ENCODE assay signal across 8 mouse cellular contexts in the genomic region with DNA sequence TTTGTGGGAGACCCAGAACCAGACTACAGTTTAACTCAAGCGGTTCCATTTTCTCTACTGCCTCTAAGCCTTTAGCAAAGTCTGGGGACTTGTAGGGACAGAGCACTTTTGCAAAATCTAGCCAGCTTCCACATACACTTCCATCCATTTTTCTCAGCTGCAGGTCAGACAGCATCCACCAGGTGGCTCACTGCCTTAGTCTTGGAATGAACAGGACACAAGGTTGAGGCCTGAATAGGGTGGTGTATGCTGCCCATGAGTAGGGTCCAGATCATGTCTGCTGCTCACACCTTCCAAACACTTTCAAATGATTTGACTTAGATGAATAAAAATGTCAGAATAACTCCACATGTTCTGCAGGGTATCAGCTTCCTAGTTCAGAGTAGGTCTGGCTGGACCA. TPM values are rescaled to one million over a fixed set of nuclear protein-coding genes. Genes with fewer than 3 reads are reported as not detected.
DNase-seq lines count a peak whose midpoint lies in the region; ATAC-seq and TF ChIP-seq lines count a peak whose summit lies in the region.

No protein-coding gene starts in this region.

- H3K9ac ChIP-seq in forebrain, embryonic 15.5 days (replicated peaks), result no peak overlapping the region
- no peak overlapping the region for H3K9ac ChIP-seq in hindbrain, embryonic 14.5 days
- no peak overlapping the region for H3K9ac ChIP-seq in midbrain, embryonic 11.5 days (ENCODE audit: low read length)

- H3K4me2 ChIP-seq in forebrain, embryonic 15.5 days (replicated peaks), result no peak overlapping the region
- no peak overlapping the region for H3K4me2 ChIP-seq in hindbrain, embryonic 14.5 days (replicated peaks)
- H3K4me2 ChIP-seq in midbrain, embryonic 11.5 days, result no peak overlapping the region

- no peaks in the 10 kb centered on the region for H3K4me1 ChIP-seq in testis, adult 2 months (ENCODE audit: control insufficient read depth, insufficient read depth, low read length)
- H3K4me1 ChIP-seq in cerebellum, adult 2 months (ENCODE audit: control insufficient read depth, insufficient read depth, low read length), result no peaks in the 10 kb centered on the region
- H3K4me1 ChIP-seq in forebrain, embryonic 15.5 days, result no peaks in the 10 kb centered on the region
- H3K4me1 ChIP-seq in hindbrain, embryonic 14.5 days (replicated peaks; ENCODE audit: control insufficient read depth, insufficient read depth, low read length), result no peaks in the 10 kb centered on the region
- H3K4me1 ChIP-seq in limb, embryonic 10.5 days, result no peaks in the 10 kb centered on the region
- no peaks in the 10 kb centered on the region for H3K4me1 ChIP-seq in midbrain, embryonic 11.5 days (ENCODE audit: control insufficient read depth, insufficient read depth, low read length)

- WGBS in cerebellum, adult 2 months, result 27% methylated on average over 1 of the region's 1 CpGs
- WGBS in forebrain, embryonic 15.5 days, result 34% methylated on average over 1 of the region's 1 CpGs
- WGBS in hindbrain, embryonic 14.5 days, result 22% methylated on average over 1 of the region's 1 CpGs
- WGBS in limb, embryonic 10.5 days, result 19% methylated on average over 1 of the region's 1 CpGs
- 11% methylated on average over 1 of the region's 1 CpGs for WGBS in midbrain, embryonic 11.5 days

- no peak overlapping the region for H3K27ac ChIP-seq in testis, adult 2 months (ENCODE audit: control insufficient read depth, insufficient read depth, low read depth, low read length)
- H3K27ac ChIP-seq in cerebellum, adult 2 months (ENCODE audit: insufficient read depth, low read length), result no peak overlapping the region
- no peak overlapping the region for H3K27ac ChIP-seq in forebrain, embryonic 15.5 days (replicated peaks)
- H3K27ac ChIP-seq in hindbrain, embryonic 14.5 days, result no peak overlapping the region
- no peak overlapping the region for H3K27ac ChIP-seq in limb, embryonic 10.5 days
- no peak overlapping the region for H3K27ac ChIP-seq in midbrain, embryonic 11.5 days (ENCODE audit: low read depth, low read length)

- TF ChIP-seq CTCF in testis, adult 2 months (IDR thresholded peaks at IDR 0.05; ENCODE audit: control insufficient read depth, insufficient read depth, insufficient replicate concordance, low read depth, low read length), result peak; percentile 48; the same call in 1 of the 2 replicates
- TF ChIP-seq CTCF in cerebellum, adult 2 months (IDR thresholded peaks at IDR 0.05; ENCODE audit: borderline replicate concordance, insufficient read depth, low read depth, low read length), result peak; percentile 95

- H3K9me3 ChIP-seq in forebrain, embryonic 15.5 days, result no peaks in the 10 kb centered on the region
- no peaks in the 10 kb centered on the region for H3K9me3 ChIP-seq in hindbrain, embryonic 14.5 days (ENCODE audit: control insufficient read depth, low read length)
- H3K9me3 ChIP-seq in limb, embryonic 10.5 days (replicated peaks), result no peaks in the 10 kb centered on the region
- H3K9me3 ChIP-seq in midbrain, embryonic 11.5 days (ENCODE audit: control insufficient read depth, low read length), result no peaks in the 10 kb centered on the region

- H3K4me3 ChIP-seq in testis, adult 2 months (ENCODE audit: control insufficient read depth, low read depth, low read length), result no peak overlapping the region
- H3K4me3 ChIP-seq in cerebellum, adult 2 months (replicated peaks; ENCODE audit: insufficient read depth, low read depth, low read length), result no peak overlapping the region
- H3K4me3 ChIP-seq in forebrain, embryonic 15.5 days, result no peak overlapping the region
- no peak overlapping the region for H3K4me3 ChIP-seq in hindbrain, embryonic 14.5 days (replicated peaks; ENCODE audit: low read length)
- H3K4me3 ChIP-seq in limb, embryonic 10.5 days, result no peak overlapping the region
- no peak overlapping the region for H3K4me3 ChIP-seq in midbrain, embryonic 11.5 days (ENCODE audit: low read depth, low read length)

- DNase-seq in testis, postnatal 14 days (ENCODE audit: low spot score), result no peak
- peak in 1 of 2 experiments; percentile 75 for DNase-seq in cerebellum, adult 2 months
- DNase-seq in hindbrain, embryonic 14.5 days (ENCODE audit: low spot score), result peak; percentile 82
- peak; percentile 73 for DNase-seq in limb, embryonic 10.5 days (ENCODE audit: low spot score)
- peak; percentile 96 for DNase-seq in midbrain, embryonic 11.5 days (ENCODE audit: low spot score, missing footprints)
- peak; percentile 53 to 74 for DNase-seq in spleen, postnatal 10 days (ENCODE audit: low spot score in 2 of 2)

- no peak for TF ChIP-seq POLR2A in testis, adult 2 months (IDR thresholded peaks at IDR 0.05; ENCODE audit: control insufficient read depth, low read depth, low read length)
- no peak for TF ChIP-seq POLR2A in cerebellum, adult 2 months (IDR thresholded peaks at IDR 0.05; ENCODE audit: borderline replicate concordance, insufficient read depth, low read length)

- no peaks in the 10 kb centered on the region for H3K27me3 ChIP-seq in testis, adult 2 months (ENCODE audit: control insufficient read depth, insufficient read depth, low read length)
- H3K27me3 ChIP-seq in cerebellum, adult 2 months (ENCODE audit: control insufficient read depth, insufficient read depth, low read length), result no peaks in the 10 kb centered on the region
- no peaks in the 10 kb centered on the region for H3K27me3 ChIP-seq in forebrain, embryonic 15.5 days
- H3K27me3 ChIP-seq in hindbrain, embryonic 14.5 days (ENCODE audit: control insufficient read depth, insufficient read depth, low read length), result no peaks in the 10 kb centered on the region
- H3K27me3 ChIP-seq in limb, embryonic 10.5 days (ENCODE audit: low read depth, poor library complexity, severe bottlenecking), result no peaks in the 10 kb centered on the region
- H3K27me3 ChIP-seq in midbrain, embryonic 11.5 days (ENCODE audit: control insufficient read depth, insufficient read depth, low read length), result no peaks in the 10 kb centered on the region

- ATAC-seq in forebrain, embryonic 15.5 days (replicated peaks), result peak; percentile 70
- peak; percentile 79; the same call in 1 of the 2 replicates for ATAC-seq in hindbrain, embryonic 14.5 days (ENCODE audit: low FRiP score)
- peak; percentile 82 for ATAC-seq in midbrain, embryonic 11.5 days (ENCODE audit: low FRiP score)

- peaks cover 4% of the 10 kb centered on the region for H3K36me3 ChIP-seq in testis, adult 2 months (ENCODE audit: control insufficient read depth, insufficient read depth, low read length)
- H3K36me3 ChIP-seq in forebrain, embryonic 15.5 days, result peaks cover 16% of the 10 kb centered on the region
- peaks cover 15% of the 10 kb centered on the region for H3K36me3 ChIP-seq in hindbrain, embryonic 14.5 days (replicated peaks; ENCODE audit: control insufficient read depth, insufficient read depth)
- H3K36me3 ChIP-seq in limb, embryonic 10.5 days, result peaks cover 26% of the 10 kb centered on the region
- peaks cover 4% of the 10 kb centered on the region for H3K36me3 ChIP-seq in midbrain, embryonic 11.5 days (ENCODE audit: control insufficient read depth, insufficient read depth, low read length)

RNA-seq across cellular contexts. Expression of a gene that starts 11.9 kb away (rescaled TPM):
- 1.4 and 2.0 TPM in 2 replicates for polyA plus RNA-seq in testis, adult 2 months (2012; rRNA removed)
- polyA plus RNA-seq in cerebellum, adult 2 months (2012; rRNA removed), result 0.13 and 0.21 TPM in 2 replicates
- 0.24 and 0.47 TPM in 2 replicates for polyA plus RNA-seq in forebrain, embryonic 15.5 days (2015; fragmentation: Nextera tagmentation; extraction: Ambion mirVana)
- polyA plus RNA-seq in hindbrain, embryonic 14.5 days (2014; fragmentation: Nextera tagmentation; extraction: Ambion mirVana), result 0.21 and 0.33 TPM in 2 replicates
- 0.73 and 0.94 TPM in 2 replicates for polyA plus RNA-seq in limb, embryonic 10.5 days (2016; fragmentation: Nextera tagmentation; extraction: Ambion mirVana)
- polyA plus RNA-seq in midbrain, embryonic 11.5 days (2014; fragmentation: Nextera tagmentation; extraction: Ambion mirVana), result 0.19 and 0.59 TPM in 2 replicates

RNA-seq across cellular contexts. Expression of a gene that starts 12.4 kb away (rescaled TPM):
- 52.2 and 53.8 TPM in 2 replicates for polyA plus RNA-seq in testis, adult 2 months (2012; rRNA removed)
- polyA plus RNA-seq in cerebellum, adult 2 months (2012; rRNA removed), result 197 and 210 TPM in 2 replicates
- 165 and 167 TPM in 2 replicates for polyA plus RNA-seq in forebrain, embryonic 15.5 days (2015; fragmentation: Nextera tagmentation; extraction: Ambion mirVana)
- 135 and 144 TPM in 2 replicates for polyA plus RNA-seq in hindbrain, embryonic 14.5 days (2014; fragmentation: Nextera tagmentation; extraction: Ambion mirVana)
- polyA plus RNA-seq in limb, embryonic 10.5 days (2016; fragmentation: Nextera tagmentation; extraction: Ambion mirVana), result 180 and 181 TPM in 2 replicates
- 120 and 132 TPM in 2 replicates for polyA plus RNA-seq in midbrain, embryonic 11.5 days (2014; fragmentation: Nextera tagmentation; extraction: Ambion mirVana)

RNA-seq across cellular contexts. Expression of a gene that starts 15.6 kb away (rescaled TPM):
- 1,236 and 1,353 TPM in 2 replicates for polyA plus RNA-seq in testis, adult 2 months (2012; rRNA removed)
- polyA plus RNA-seq in cerebellum, adult 2 months (2012; rRNA removed), result 10.2 and 12.4 TPM in 2 replicates
- 9.5 and 12.7 TPM in 2 replicates for polyA plus RNA-seq in forebrain, embryonic 15.5 days (2015; fragmentation: Nextera tagmentation; extraction: Ambion mirVana)
- polyA plus RNA-seq in hindbrain, embryonic 14.5 days (2014; fragmentation: Nextera tagmentation; extraction: Ambion mirVana), result 12.5 and 15.2 TPM in 2 replicates
- polyA plus RNA-seq in limb, embryonic 10.5 days (2016; fragmentation: Nextera tagmentation; extraction: Ambion mirVana), result 9.4 and 11.2 TPM in 2 replicates
- polyA plus RNA-seq in midbrain, embryonic 11.5 days (2014; fragmentation: Nextera tagmentation; extraction: Ambion mirVana), result 8.3 and 10.2 TPM in 2 replicates

RNA-seq across cellular contexts. Expression of a gene that starts 15.8 kb away (rescaled TPM):
- polyA plus RNA-seq in testis, adult 2 months (2012; rRNA removed), result 20.8 and 21.9 TPM in 2 replicates
- polyA plus RNA-seq in cerebellum, adult 2 months (2012; rRNA removed), result 89.0 and 97.5 TPM in 2 replicates
- 63.3 and 65.1 TPM in 2 replicates for polyA plus RNA-seq in forebrain, embryonic 15.5 days (2015; fragmentation: Nextera tagmentation; extraction: Ambion mirVana)
- 50.0 and 50.8 TPM in 2 replicates for polyA plus RNA-seq in hindbrain, embryonic 14.5 days (2014; fragmentation: Nextera tagmentation; extraction: Ambion mirVana)
- 108 and 130 TPM in 2 replicates for polyA plus RNA-seq in limb, embryonic 10.5 days (2016; fragmentation: Nextera tagmentation; extraction: Ambion mirVana)
- polyA plus RNA-seq in midbrain, embryonic 11.5 days (2014; fragmentation: Nextera tagmentation; extraction: Ambion mirVana), result 91.7 and 94.9 TPM in 2 replicates

RNA-seq across cellular contexts. Expression of a gene that starts 47.5 kb away (rescaled TPM):
- 25.5 and 28.5 TPM in 2 replicates for polyA plus RNA-seq in testis, adult 2 months (2012; rRNA removed)
- polyA plus RNA-seq in cerebellum, adult 2 months (2012; rRNA removed), result 8.0 and 18.5 TPM in 2 replicates
- 18.9 and 30.4 TPM in 2 replicates for polyA plus RNA-seq in forebrain, embryonic 15.5 days (2015; fragmentation: Nextera tagmentation; extraction: Ambion mirVana)
- polyA plus RNA-seq in hindbrain, embryonic 14.5 days (2014; fragmentation: Nextera tagmentation; extraction: Ambion mirVana), result 43.0 and 69.7 TPM in 2 replicates
- not detected in 2 replicates for polyA plus RNA-seq in limb, embryonic 10.5 days (2016; fragmentation: Nextera tagmentation; extraction: Ambion mirVana)
- polyA plus RNA-seq in midbrain, embryonic 11.5 days (2014; fragmentation: Nextera tagmentation; extraction: Ambion mirVana), result 11.6 and 12.4 TPM in 2 replicates

Comparison
In these comparisons a context has a peak if more than half of its experiments do, and no peak if none do; other contexts are left out.
1. RNA of a gene that starts 15.6 kb away (polyA plus RNA-seq): 1,236 to 1,353 TPM in testis, adult 2 months; 12.5 to 15.2 TPM in hindbrain, embryonic 14.5 days, 9.5 to 12.7 TPM in forebrain, embryonic 15.5 days, 9.4 to 11.2 TPM in limb, embryonic 10.5 days, 10.2 to 12.4 TPM in cerebellum, adult 2 months and 8.3 to 10.2 TPM in midbrain, embryonic 11.5 days; every median in the first group is over 10 times any median in the second.
2. Peak in every context shown above with its lines, with median percentiles within 50 percentile points of each other: ATAC-seq.